Mouse (Mus musculus): Measurements from ENCODE around the gene Eml2. TPM values are rescaled to one million over a fixed set of nuclear protein-coding genes. Genes with fewer than 3 reads are reported as not detected.

The Eml2 gene
- polyA plus RNA-seq (2016; fragmentation: Nextera tagmentation; extraction: Ambion mirVana), result 5.4 and 6.0 TPM in 2 replicates

DNA sequence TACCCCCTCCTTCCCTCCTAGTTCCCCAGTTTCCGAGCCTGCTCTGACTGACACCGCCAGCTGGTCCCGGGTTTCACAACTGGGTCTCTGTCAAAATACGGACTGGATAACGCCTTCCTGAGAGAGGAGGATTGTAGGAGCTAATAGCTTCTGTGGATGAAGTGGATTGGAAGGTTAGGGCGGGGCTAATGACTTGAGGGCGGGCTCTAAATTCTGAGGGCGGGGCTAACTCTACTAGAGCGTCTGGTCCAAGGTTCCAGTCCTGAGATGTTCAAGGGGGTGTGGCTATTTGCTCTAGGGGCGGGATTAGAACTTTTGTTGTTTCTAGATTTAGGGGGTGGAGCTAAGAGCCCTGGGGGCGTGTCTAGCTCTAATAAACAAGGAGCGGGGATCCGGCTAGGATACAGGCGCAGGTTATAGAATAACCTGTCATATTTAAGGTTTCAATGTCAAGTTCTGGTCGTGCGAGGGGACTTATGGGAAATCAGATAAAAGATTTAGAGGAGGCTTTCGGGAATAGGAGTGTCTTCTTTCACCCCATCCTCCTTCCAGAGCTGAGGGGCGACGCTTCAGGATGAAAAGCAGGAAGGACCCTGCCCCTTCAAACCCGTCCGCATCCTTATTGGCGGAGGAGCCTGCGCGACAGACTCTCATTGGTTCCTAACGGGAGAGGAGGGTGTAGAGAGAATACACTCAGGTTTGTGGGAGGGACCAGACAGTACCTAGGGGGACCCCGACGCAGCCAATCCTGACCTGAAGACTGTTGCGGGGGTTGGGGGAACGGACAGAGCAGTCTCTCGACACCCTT lies at the start of gene Eml2:
Gene Eml2 (plus strand): TSS at position 714 of the 808 bp plus-strand sequence.
- Histone ChIP-seq H3K27ac (replicated peaks) (peak within 1 kb of the TSS; percentile 46), H3K4me1 (peaks cover 50% of the 10 kb centered on the region), H3K9ac (replicated peaks) (peak within 1 kb of the TSS; percentile 53), H3K4me3 (peak within 1 kb of the TSS; percentile 45), H3K4me2 (replicated peaks) (peak within 1 kb of the TSS; percentile 56), H3K9me3 (no peaks in the 10 kb centered on the region), H3K27me3 (peaks cover 59% of the 10 kb centered on the region), H3K36me3 (no peaks in the 10 kb centered on the region)
- ATAC-seq (ENCODE audit: low FRiP score, low read depth), result peak; percentile 92
- under 1% methylated on average over 30 of the region's 30 CpGs for WGBS

DNA sequence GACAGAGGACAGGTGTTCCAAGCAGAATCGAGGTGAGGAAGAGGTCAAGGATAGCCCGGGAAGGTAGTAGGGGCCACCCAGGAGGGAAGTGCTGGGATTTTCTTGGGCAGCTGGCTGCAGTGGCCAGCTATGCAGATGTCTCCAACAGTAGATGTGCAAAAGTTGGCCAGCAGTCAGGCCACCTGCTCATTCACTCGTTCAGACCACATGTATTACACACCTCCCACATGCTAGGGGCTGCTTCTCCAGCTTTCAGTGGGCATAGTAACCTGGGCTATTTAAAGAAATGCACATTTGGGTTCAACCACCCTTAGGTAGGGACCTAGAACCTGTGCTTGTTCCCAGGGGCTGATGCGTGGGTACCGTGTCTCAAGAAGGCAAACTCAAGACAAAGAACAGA lies 48.5 kb upstream of the Eml2 start:
- no peak overlapping the region for H3K4me3 ChIP-seq
- no peaks in the 10 kb centered on the region for H3K9me3 ChIP-seq
- peaks cover 16% of the 10 kb centered on the region; the same call in 1 of the 2 replicates for H3K36me3 ChIP-seq
- H3K27me3 ChIP-seq, result no peaks in the 10 kb centered on the region
- H3K4me2 ChIP-seq (replicated peaks), result no peak overlapping the region
- 98% methylated on average over 5 of the region's 5 CpGs for WGBS
- no peak overlapping the region for H3K27ac ChIP-seq (replicated peaks)
- no peak for ATAC-seq (ENCODE audit: low FRiP score, low read depth)
- peaks cover 14% of the 10 kb centered on the region for H3K4me1 ChIP-seq
- H3K9ac ChIP-seq (replicated peaks), result no peak overlapping the region

DNA sequence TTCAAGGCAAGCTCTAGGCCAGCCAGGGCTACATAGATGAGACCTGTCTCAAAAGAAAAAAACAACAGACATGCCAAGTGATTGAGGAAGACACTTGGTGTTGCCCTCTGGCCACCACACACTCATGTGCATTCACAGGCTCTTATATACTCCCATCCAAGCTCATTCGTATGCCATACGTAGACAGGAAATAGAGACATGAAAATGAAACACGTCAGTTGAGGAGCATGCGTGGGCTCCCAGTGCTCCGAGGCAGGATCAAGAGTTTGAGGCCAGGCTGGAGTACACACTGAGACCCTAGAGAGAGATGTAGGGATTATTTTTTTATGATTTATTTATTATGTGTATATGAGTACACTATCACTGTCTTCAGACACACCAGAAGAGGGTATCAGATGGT lies 46.8 kb upstream of the Eml2 start:
- no peak for ATAC-seq (ENCODE audit: low FRiP score, low read depth)
- Histone ChIP-seq H3K36me3 (peaks cover 16% of the 10 kb centered on the region; the same call in 1 of the 2 replicates), H3K27me3 (no peaks in the 10 kb centered on the region), H3K4me3 (no peak overlapping the region), H3K4me1 (peaks cover 14% of the 10 kb centered on the region), H3K27ac (replicated peaks) (no peak overlapping the region), H3K9ac (replicated peaks) (no peak overlapping the region), H3K4me2 (replicated peaks) (no peak overlapping the region), H3K9me3 (no peaks in the 10 kb centered on the region)
- WGBS, result 95% methylated on average over 5 of the region's 5 CpGs

DNA sequence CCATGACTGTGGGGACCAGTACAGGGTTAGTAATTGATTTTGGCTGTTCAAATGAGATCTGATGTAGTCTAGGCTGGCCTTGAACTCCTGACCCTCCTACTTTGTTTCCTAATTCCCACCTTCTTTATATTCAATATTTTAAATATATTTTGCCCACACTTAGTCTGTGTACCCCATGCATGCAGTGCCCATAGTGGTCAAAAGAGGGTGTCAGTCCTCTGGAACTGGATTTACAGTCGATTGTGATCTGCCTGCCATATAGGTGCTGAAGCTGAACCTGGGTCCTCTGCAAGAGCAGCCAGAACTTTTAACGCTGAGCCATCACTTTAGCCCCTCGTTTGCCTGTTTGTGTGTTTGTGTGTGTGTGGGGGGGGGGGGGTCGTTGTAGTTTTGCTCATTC lies 45.6 kb upstream of the Eml2 start:
- Histone ChIP-seq H3K36me3 (peaks cover 21% of the 10 kb centered on the region), H3K4me1 (peaks cover 14% of the 10 kb centered on the region), H3K27ac (replicated peaks) (peak overlapping the region; percentile 92), H3K4me3 (peak overlapping the region; percentile 44), H3K9me3 (no peaks in the 10 kb centered on the region), H3K9ac (replicated peaks) (peak overlapping the region; percentile 68), H3K4me2 (replicated peaks) (peak overlapping the region; percentile 57), H3K27me3 (no peaks in the 10 kb centered on the region)
- no peak for ATAC-seq (ENCODE audit: low FRiP score, low read depth)
- 38% methylated on average over 4 of the region's 4 CpGs for WGBS

DNA sequence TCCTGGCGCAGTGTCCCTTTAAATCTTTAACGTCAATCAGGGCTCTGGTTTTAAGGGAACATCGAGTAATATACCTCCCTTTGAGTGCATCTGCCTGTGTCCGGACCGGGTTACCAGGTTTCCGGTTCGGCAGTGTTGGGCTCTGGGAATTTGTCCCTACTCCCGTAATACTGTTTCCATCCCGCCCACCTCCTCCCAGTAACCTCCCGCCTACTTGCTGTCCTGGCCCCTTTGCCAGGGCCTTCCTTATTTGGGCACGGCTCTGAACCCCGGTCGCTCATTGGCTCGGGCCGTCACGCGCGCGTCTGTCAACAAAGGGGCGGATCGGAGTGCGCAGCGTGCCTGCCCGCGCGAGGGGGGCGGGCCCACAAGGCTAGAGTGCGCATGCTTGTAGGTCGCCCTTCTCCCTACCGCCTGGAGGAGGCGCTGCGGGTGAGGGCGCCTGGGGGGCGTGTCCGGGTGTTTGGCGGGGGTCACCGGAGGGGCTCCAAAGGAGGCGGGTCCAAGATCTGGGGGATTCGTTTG lies 44.8 kb upstream of the Eml2 start:
- Histone ChIP-seq H3K4me3 (peak overlapping the region; percentile 44), H3K4me2 (replicated peaks) (peak overlapping the region; percentile 57), H3K36me3 (peaks cover 23% of the 10 kb centered on the region), H3K9me3 (no peaks in the 10 kb centered on the region), H3K27ac (replicated peaks) (peak overlapping the region; percentile 92), H3K27me3 (no peaks in the 10 kb centered on the region), H3K9ac (replicated peaks) (peak overlapping the region; percentile 68), H3K4me1 (peaks cover 14% of the 10 kb centered on the region)
- peak; percentile 99 for ATAC-seq (ENCODE audit: low FRiP score, low read depth)
- under 1% methylated on average over 39 of the region's 39 CpGs for WGBS

DNA sequence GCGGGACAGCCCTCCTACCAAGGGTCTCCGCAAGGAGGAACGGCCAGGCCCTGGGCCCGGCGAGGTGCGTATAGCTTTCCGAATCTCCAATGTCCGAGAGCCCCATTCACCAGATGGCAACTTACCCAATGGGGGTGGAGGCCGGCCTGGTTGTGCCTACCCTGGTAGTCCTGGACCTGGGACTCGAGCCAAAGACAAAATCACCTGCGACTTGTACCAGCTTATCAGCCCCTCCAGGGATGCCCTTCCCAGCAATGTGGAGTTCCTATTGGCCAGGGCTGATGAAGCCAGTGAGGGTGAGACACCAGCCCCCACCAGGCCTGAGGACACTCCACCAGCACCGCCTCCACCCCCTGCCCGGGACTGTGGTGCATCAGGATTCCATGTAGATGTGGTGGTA lies 40.1 kb upstream of the Eml2 start:
- no peak overlapping the region for H3K4me3 ChIP-seq
- peaks cover 52% of the 10 kb centered on the region for H3K36me3 ChIP-seq
- ATAC-seq (ENCODE audit: low FRiP score, low read depth), result no peak
- H3K9me3 ChIP-seq, result no peaks in the 10 kb centered on the region
- 96% methylated on average over 13 of the region's 13 CpGs for WGBS
- no peak overlapping the region for H3K9ac ChIP-seq (replicated peaks)
- H3K4me2 ChIP-seq (replicated peaks), result no peak overlapping the region
- no peaks in the 10 kb centered on the region for H3K27me3 ChIP-seq
- H3K4me1 ChIP-seq, result peaks cover 4% of the 10 kb centered on the region; the same call in 1 of the 2 replicates
- no peak overlapping the region for H3K27ac ChIP-seq (replicated peaks)

DNA sequence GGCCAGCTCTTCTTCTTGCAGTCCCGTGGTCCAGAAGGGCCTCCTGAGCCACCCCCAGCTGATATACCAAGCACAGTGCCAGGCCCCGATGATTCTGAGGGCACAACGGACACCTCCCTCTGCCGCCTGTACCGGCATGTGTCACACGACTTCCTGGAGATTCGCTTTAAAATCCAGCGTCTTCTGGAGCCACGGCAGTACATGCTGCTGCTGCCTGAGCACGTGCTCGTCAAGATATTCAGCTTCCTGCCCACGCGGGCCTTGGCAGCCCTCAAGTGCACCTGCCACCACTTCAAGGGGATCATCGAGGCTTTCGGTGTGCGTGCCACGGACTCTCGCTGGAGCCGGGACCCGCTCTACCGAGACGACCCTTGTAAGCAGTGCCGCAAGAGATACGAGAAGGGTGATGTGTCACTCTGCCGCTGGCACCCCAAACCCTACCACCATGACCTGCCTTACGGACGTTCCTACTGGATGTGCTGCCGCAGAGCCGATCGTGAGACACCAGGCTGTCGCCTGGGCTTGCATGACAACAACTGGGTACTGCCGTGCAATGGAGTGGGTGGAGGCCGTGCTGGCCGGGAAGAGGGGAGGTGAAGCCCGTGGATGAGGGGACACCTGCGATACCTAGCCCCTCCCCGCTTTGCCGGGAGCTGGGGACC lies 39.4 kb upstream of the Eml2 start:
- no peak overlapping the region for H3K9ac ChIP-seq (replicated peaks)
- H3K9me3 ChIP-seq, result no peaks in the 10 kb centered on the region
- no peak overlapping the region for H3K27ac ChIP-seq (replicated peaks)
- H3K27me3 ChIP-seq, result no peaks in the 10 kb centered on the region
- WGBS, result 92% methylated on average over 38 of the region's 38 CpGs
- peaks cover 3% of the 10 kb centered on the region; the same call in 1 of the 2 replicates for H3K4me1 ChIP-seq
- H3K36me3 ChIP-seq, result peaks cover 58% of the 10 kb centered on the region
- no peak overlapping the region for H3K4me2 ChIP-seq (replicated peaks)
- no peak overlapping the region for H3K4me3 ChIP-seq
- ATAC-seq (ENCODE audit: low FRiP score, low read depth), result 0 out of 2 replicates have a peak, but pooled peaks have one; percentile 20

DNA sequence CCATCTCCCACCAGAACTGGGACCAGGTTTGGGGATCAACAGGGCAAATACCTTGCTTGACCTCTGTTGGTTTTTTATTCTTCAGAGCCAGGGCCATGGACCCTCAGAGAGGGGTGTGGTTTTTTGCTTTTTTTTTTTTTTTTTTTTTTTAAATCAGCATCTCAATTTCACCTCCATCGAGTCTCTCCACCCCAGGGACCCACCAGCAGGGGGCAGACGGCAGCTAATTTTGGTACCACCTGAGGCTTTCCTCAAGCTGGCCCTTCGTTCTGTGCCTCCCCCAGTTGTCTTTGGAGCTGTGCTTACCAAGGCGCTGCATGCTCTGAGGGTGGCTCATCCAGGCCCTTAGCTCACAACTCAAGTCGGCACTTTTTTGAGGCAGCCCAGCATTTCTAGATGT lies 38.8 kb upstream of the Eml2 start:
- Histone ChIP-seq H3K4me1 (no peaks in the 10 kb centered on the region), H3K9ac (replicated peaks) (no peak overlapping the region), H3K36me3 (peaks cover 59% of the 10 kb centered on the region), H3K4me3 (no peak overlapping the region), H3K4me2 (replicated peaks) (no peak overlapping the region), H3K9me3 (no peaks in the 10 kb centered on the region), H3K27ac (replicated peaks) (no peak overlapping the region), H3K27me3 (no peaks in the 10 kb centered on the region)
- 61% methylated on average over 5 of the region's 5 CpGs for WGBS
- no peak for ATAC-seq (ENCODE audit: low FRiP score, low read depth)

DNA sequence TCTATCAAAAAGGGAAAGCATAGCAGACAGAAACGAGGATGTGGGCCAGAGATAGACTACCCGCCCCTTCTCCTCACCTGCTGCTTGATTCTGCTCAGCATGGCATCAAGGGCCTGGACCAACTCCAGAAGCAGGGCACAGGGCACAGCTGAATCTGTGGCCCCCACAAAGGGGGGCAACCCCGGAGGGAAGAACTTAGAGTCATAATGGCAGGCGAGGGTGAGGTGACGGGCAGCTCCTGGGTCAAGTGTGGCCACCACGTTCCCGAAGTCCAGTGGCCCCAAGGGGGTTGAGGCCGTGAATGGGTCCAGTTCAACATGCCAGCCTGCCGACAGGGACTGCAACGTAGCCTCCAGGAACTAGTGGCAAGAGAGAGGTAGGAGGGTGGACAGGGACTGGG lies 29.4 kb upstream of the Eml2 start:
- Histone ChIP-seq H3K36me3 (peaks cover 21% of the 10 kb centered on the region), H3K27me3 (no peaks in the 10 kb centered on the region), H3K9ac (replicated peaks) (peak overlapping the region; percentile 20; the same call in 1 of the 2 replicates), H3K4me2 (replicated peaks) (no peak overlapping the region), H3K27ac (replicated peaks) (no peak overlapping the region), H3K4me3 (no peak overlapping the region), H3K9me3 (no peaks in the 10 kb centered on the region), H3K4me1 (peaks cover 28% of the 10 kb centered on the region)
- WGBS, result 89% methylated on average over 10 of the region's 10 CpGs
- no peak for ATAC-seq (ENCODE audit: low FRiP score, low read depth)

DNA sequence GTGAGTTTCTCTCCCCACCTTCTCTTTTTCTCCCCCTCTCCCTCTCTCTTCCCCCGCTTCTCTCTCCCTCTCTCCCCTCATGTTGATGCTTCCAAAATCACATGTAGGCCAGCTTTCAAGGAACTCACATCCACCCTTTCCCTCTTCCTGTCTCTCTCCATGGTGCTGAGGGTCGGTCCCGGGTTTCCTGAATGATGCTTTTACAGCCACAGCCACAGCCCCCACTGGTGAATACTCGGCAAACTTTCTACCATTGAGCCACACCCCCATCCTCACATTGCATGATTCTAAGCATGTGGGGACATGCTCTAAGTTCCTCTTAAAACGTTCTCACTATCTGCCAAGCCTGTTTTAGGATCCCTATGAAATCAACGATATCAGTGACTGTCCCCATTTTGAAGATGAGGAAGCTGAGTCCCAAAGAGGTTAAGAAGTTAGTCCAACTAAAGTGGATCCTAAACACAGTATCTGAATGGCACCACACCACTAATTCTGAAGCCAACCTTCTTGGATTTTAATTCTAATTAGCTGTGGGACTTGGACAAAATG lies 28.6 kb upstream of the Eml2 start:
- H3K27ac ChIP-seq (replicated peaks), result no peak overlapping the region
- H3K36me3 ChIP-seq, result peaks cover 28% of the 10 kb centered on the region
- peak overlapping the region; percentile 84; the same call in 1 of the 2 replicates for H3K4me2 ChIP-seq (replicated peaks)
- ATAC-seq (ENCODE audit: low FRiP score, low read depth), result no peak
- no peaks in the 10 kb centered on the region for H3K27me3 ChIP-seq
- no peak overlapping the region for H3K4me3 ChIP-seq
- H3K9ac ChIP-seq (replicated peaks), result no peak overlapping the region
- H3K4me1 ChIP-seq, result peaks cover 28% of the 10 kb centered on the region
- WGBS, result 59% methylated on average over 6 of the region's 6 CpGs
- no peaks in the 10 kb centered on the region for H3K9me3 ChIP-seq

DNA sequence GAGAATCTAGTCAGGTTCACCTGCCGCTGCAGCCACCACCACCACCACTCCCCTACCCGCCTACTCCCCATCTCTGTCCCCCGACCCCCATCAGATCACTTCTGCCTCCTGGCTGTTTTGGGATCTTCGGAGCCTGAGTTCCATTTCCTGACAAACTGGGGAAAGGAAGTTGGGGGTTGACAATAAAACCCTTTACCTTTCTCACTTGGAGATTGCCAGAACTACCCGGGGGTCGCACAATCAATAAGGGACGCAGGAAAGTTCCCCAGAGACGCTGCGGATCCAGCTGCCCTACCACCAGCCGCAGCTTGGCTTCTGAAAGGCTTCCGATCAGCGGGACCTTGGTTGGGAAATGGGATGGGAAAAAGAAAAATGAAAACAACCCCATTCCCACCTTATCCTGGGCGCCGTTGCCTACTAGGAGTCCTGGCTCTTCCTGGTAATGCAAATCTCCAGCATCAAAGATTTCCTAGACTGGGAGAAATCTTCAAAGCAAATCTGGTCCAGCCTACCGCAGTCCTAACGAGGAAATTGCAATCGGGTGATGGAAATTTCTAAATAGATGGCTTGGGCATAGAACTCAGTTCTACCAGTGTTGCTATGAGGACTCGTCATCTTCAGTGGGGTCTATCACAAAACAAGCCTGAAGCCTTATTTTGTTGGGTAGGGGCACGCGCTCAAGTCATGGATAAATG lies 27.9 kb upstream of the Eml2 start:
- WGBS, result 17% methylated on average over 20 of the region's 20 CpGs
- H3K36me3 ChIP-seq, result peaks cover 29% of the 10 kb centered on the region
- no peaks in the 10 kb centered on the region for H3K27me3 ChIP-seq
- no peak for ATAC-seq (ENCODE audit: low FRiP score, low read depth)
- H3K4me1 ChIP-seq, result peaks cover 28% of the 10 kb centered on the region
- H3K9ac ChIP-seq (replicated peaks), result peak overlapping the region; percentile 71
- H3K4me3 ChIP-seq, result peak overlapping the region; percentile 75
- peak overlapping the region; percentile 71 for H3K27ac ChIP-seq (replicated peaks)
- H3K4me2 ChIP-seq (replicated peaks), result peak overlapping the region; percentile 84
- no peaks in the 10 kb centered on the region for H3K9me3 ChIP-seq

All from midbrain, embryonic 12.5 days (tissue).